Mouse (Mus musculus): Measurements from ENCODE around the gene Fam50b. TPM values are rescaled to one million over a fixed set of nuclear protein-coding genes. Genes with fewer than 3 reads are reported as not detected.
A peak's percentile ranks its signal among the peaks of the same experiment; 100 is the strongest.

Gene Fam50b
- polyA plus RNA-seq (2014; fragmentation: Nextera tagmentation; extraction: Ambion mirVana): 0.28 TPM in 1 of 2 replicates, not detected in the other

DNA sequence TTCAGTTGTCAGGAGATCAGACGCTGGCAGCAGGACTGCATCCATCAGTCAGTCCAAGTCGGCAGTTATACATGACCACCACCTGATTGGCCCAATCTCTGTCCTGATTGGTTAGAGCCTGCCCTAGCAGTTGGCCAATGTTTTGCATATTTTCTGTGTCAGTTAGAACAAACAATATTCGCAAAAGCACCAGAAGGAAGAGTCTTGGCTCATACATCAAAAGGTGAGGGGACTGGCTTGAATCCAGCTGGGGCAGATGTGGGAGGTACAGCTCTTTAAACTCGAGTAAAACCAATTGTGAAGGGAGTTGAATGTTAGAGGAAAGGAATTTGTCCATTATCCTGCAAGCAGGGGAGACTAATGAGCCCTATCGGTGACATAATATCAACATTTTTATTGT lies at the start of gene Fam50b:
Fam50b (plus strand) TSS at position 165 of the 400 bp plus-strand sequence.
- DNase-seq (ENCODE audit: low spot score): peak; percentile 83
- Histone ChIP-seq H3K4me3 (ENCODE audit: low read depth, low read length) (no peak within 1 kb of the TSS), H3K4me1 (ENCODE audit: control insufficient read depth, insufficient read depth, low read length) (peaks cover 7% of the 10 kb centered on the region; the same call in 1 of the 2 replicates), H3K36me3 (ENCODE audit: control insufficient read depth, insufficient read depth, low read length) (no peaks in the 10 kb centered on the region), H3K9ac (ENCODE audit: low read depth, low read length) (no peak within 1 kb of the TSS), H3K27ac (replicated peaks; ENCODE audit: low read depth, low read length) (no peak within 1 kb of the TSS), H3K9me3 (ENCODE audit: control insufficient read depth, low read length) (no peaks in the 10 kb centered on the region), H3K27me3 (replicated peaks; ENCODE audit: control insufficient read depth, insufficient read depth, low read length) (no peaks in the 10 kb centered on the region), H3K4me2 (ENCODE audit: low read depth, low read length) (no peak within 1 kb of the TSS)
- 12% methylated on average over 5 of the region's 5 CpGs for WGBS
- peak; percentile 80 for ATAC-seq (ENCODE audit: low read depth)

DNA sequence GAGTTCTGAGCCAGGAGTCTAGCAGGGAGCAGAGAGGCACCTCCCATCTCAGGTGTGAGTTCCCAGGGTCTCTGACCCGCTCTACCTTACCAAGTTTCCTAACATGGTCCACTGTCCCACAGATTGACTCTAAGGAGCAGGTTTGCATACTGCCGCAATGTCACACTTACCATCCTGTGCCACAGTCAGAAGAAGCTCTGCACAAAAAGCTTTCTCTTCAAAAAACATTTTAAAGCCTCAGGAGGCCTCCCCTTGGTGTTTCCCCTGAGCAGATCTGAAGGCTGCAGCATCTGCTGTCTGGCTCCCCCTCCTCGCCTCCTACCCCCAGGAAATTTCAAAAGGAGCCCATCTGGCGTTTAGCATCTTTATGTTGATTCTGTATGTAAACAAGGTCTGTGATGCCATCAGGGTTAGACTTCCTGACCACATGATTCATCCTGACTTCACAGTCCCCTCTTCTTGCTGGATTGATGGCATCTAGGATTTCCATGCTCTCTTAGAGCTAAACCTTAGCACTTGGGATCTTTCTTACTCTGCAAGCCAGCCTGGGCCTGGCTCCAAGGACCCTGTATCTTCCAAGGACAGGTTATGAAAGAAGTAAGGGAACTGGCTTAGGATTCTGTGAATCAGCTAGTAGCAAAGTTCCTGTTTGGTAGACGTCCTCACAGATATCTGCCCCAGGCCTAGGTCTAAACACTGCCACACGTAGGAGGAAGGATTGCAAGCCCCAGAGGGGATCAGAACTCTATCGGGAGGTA lies 49.5 kb upstream of the Fam50b start:
- Histone ChIP-seq H3K27me3 (replicated peaks; ENCODE audit: control insufficient read depth, insufficient read depth, low read length) (no peaks in the 10 kb centered on the region), H3K9me3 (ENCODE audit: control insufficient read depth, low read length) (0 out of 2 replicates have a peak, but pooled peaks cover 2% of the 10 kb centered on the region), H3K4me2 (ENCODE audit: low read depth, low read length) (no peak overlapping the region), H3K4me3 (ENCODE audit: low read depth, low read length) (no peak overlapping the region), H3K36me3 (ENCODE audit: control insufficient read depth, insufficient read depth, low read length) (no peaks in the 10 kb centered on the region), H3K9ac (ENCODE audit: low read depth, low read length) (no peak overlapping the region), H3K27ac (replicated peaks; ENCODE audit: low read depth, low read length) (no peak overlapping the region), H3K4me1 (ENCODE audit: control insufficient read depth, insufficient read depth, low read length) (no peaks in the 10 kb centered on the region)
- WGBS: 69% methylated on average over 7 of the region's 7 CpGs
- ATAC-seq (ENCODE audit: low read depth) (no peak), DNase-seq (ENCODE audit: low spot score) (no peak)

DNA sequence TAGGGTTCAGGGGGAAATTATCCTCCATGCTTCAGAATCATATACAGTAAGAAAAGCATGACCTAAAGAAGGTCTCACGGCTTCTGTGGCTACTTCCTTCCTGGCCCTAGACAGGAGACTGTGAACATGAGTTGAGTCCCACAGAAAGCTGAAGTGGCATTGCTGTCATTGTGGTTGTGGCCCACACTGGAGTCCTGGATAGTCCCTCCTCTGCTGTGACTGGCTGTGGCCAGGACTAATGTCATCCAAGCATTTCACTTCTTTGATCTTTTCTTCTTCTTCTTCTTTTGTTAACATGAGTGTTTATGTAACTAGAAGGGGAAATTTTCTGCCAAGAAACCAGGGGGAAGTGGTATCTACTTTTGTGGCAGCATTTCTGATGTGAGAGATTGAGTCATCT lies 43.6 kb upstream of the Fam50b start:
- WGBS: 95% methylated on average over 1 of the region's 1 CpGs
- no peak for ATAC-seq (ENCODE audit: low read depth)

DNA sequence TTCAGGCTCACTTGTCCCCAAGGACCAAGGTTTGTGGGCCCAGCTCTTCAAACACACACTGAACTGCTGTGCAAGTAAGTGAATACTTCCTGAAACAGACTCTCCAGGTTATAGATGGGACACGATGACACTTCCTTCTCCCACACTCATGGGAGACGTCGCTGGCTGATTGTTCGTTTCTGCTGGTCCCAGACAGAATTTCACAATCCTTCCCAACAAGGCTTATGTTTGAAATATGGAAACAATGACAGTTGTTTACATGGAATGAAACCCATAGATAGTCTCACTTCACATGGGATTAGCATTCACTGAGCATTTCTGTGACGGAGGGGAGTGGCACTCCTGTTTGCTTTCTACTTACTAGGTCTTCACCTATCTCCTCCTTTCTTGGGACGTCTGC lies 41.5 kb upstream of the Fam50b start:
- Histone ChIP-seq H3K27me3 (replicated peaks; ENCODE audit: control insufficient read depth, insufficient read depth, low read length) (no peaks in the 10 kb centered on the region), H3K36me3 (ENCODE audit: control insufficient read depth, insufficient read depth, low read length) (no peaks in the 10 kb centered on the region), H3K4me3 (ENCODE audit: low read depth, low read length) (no peak overlapping the region), H3K4me2 (ENCODE audit: low read depth, low read length) (no peak overlapping the region), H3K9me3 (ENCODE audit: control insufficient read depth, low read length) (0 out of 2 replicates have a peak, but pooled peaks cover 3% of the 10 kb centered on the region), H3K9ac (ENCODE audit: low read depth, low read length) (no peak overlapping the region), H3K4me1 (ENCODE audit: control insufficient read depth, insufficient read depth, low read length) (peaks cover 4% of the 10 kb centered on the region; the same call in 1 of the 2 replicates), H3K27ac (replicated peaks; ENCODE audit: low read depth, low read length) (no peak overlapping the region)
- DNase-seq (ENCODE audit: low spot score): no peak
- 79% methylated on average over 6 of the region's 6 CpGs for WGBS
- no peak for ATAC-seq (ENCODE audit: low read depth)

More for the DNA sequence above, 43.6 kb upstream of the Fam50b start:
- H3K4me2 ChIP-seq (ENCODE audit: low read depth, low read length): no peak overlapping the region
- no peak overlapping the region for H3K27ac ChIP-seq (replicated peaks; ENCODE audit: low read depth, low read length)
- H3K36me3 ChIP-seq (ENCODE audit: control insufficient read depth, insufficient read depth, low read length): no peaks in the 10 kb centered on the region
- H3K9ac ChIP-seq (ENCODE audit: low read depth, low read length): no peak overlapping the region
- no peaks in the 10 kb centered on the region for H3K27me3 ChIP-seq (replicated peaks; ENCODE audit: control insufficient read depth, insufficient read depth, low read length)
- no peaks in the 10 kb centered on the region for H3K4me1 ChIP-seq (ENCODE audit: control insufficient read depth, insufficient read depth, low read length)
- DNase-seq (ENCODE audit: low spot score): no peak
- H3K9me3 ChIP-seq (ENCODE audit: control insufficient read depth, low read length): 0 out of 2 replicates have a peak, but pooled peaks cover 3% of the 10 kb centered on the region
- no peak overlapping the region for H3K4me3 ChIP-seq (ENCODE audit: low read depth, low read length)

DNA sequence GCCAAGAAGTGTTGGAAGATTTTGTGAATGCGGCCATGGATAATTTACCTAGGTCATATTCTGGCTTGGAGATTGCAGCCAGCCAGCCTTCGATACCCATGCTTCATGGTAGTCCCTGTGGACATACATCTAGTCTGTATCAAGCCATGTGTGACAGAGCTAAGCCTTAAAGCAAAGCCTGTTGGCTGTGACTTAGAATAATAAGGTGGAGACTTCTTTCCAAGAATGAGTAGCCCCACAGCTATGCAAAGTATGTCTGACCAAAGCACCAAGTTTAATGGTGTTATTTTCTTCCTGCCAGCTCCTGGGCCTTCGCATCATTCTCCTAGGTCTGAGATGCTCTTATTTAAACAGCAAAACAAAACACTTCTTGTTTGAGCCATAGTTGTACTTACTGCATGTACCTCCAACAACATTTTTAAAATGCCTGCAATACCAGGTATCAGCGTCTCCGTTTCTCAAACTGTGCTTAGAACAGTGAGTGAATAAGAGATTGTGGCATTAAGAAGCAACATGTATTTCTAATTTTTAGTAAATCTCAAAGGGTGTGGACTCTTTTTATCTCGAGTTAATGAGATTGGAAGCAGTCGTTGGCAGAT lies 37.8 kb upstream of the Fam50b start:
- DNase-seq (ENCODE audit: low spot score) (peak; percentile 30), ATAC-seq (ENCODE audit: low read depth) (no peak)
- WGBS: 73% methylated on average over 7 of the region's 7 CpGs
- H3K27me3 ChIP-seq (replicated peaks; ENCODE audit: control insufficient read depth, insufficient read depth, low read length): no peaks in the 10 kb centered on the region
- H3K36me3 ChIP-seq (ENCODE audit: control insufficient read depth, insufficient read depth, low read length): no peaks in the 10 kb centered on the region
- H3K27ac ChIP-seq (replicated peaks; ENCODE audit: low read depth, low read length): no peak overlapping the region
- no peaks in the 10 kb centered on the region for H3K9me3 ChIP-seq (ENCODE audit: control insufficient read depth, low read length)
- H3K4me1 ChIP-seq (ENCODE audit: control insufficient read depth, insufficient read depth, low read length): peaks cover 4% of the 10 kb centered on the region; the same call in 1 of the 2 replicates
- no peak overlapping the region for H3K4me2 ChIP-seq (ENCODE audit: low read depth, low read length)
- H3K4me3 ChIP-seq (ENCODE audit: low read depth, low read length): no peak overlapping the region
- no peak overlapping the region for H3K9ac ChIP-seq (ENCODE audit: low read depth, low read length)

DNA sequence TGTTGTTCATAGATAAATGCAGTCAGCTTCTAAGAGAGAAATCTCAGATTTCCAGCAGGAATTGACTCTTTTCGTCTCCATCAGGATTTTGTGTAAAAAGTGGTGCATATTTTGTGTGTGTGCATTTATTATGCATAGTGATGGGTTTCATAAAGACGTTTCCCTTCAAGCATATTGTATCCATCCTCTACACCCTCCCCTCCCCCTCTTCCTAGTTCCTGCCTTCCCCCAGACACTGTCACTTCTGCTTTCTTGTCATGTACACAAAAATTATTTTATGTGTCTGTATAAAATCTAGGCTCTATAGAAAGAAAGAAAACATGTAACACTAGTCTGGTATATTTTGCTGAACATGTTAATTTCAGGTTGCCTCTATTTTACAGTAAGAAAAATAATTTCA lies 34.6 kb upstream of the Fam50b start:
- H3K4me3 ChIP-seq (ENCODE audit: low read depth, low read length): no peak overlapping the region
- no peak overlapping the region for H3K27ac ChIP-seq (replicated peaks; ENCODE audit: low read depth, low read length)
- H3K36me3 ChIP-seq (ENCODE audit: control insufficient read depth, insufficient read depth, low read length): no peaks in the 10 kb centered on the region
- 39% methylated on average over 2 of the region's 2 CpGs for WGBS
- no peaks in the 10 kb centered on the region for H3K9me3 ChIP-seq (ENCODE audit: control insufficient read depth, low read length)
- DNase-seq (ENCODE audit: low spot score): no peak
- peaks cover 4% of the 10 kb centered on the region; the same call in 1 of the 2 replicates for H3K4me1 ChIP-seq (ENCODE audit: control insufficient read depth, insufficient read depth, low read length)
- no peak overlapping the region for H3K9ac ChIP-seq (ENCODE audit: low read depth, low read length)
- H3K27me3 ChIP-seq (replicated peaks; ENCODE audit: control insufficient read depth, insufficient read depth, low read length): no peaks in the 10 kb centered on the region
- ATAC-seq (ENCODE audit: low read depth): no peak
- H3K4me2 ChIP-seq (ENCODE audit: low read depth, low read length): no peak overlapping the region

DNA sequence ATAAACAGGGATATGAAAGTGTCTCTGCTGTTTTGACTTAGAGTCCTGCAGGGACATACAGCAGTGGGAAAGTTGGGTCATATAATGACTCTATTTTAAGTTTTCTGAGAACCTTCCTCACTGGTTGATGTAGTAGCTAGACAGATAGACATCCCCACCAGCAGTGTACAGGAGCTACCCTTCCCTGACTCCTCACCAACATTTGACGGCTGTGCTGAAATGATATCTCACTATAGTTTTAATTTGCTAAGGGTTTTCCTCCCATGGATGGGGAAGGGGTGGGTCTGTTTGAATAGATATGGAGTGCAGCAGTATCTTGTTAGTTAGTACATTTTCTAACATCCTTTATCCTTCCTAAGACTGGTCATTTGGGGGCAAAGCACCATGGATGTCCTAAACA lies 34.0 kb upstream of the Fam50b start:
- no peak for DNase-seq (ENCODE audit: low spot score)
- whole genome bisulfite sequencing: 90% methylated on average over 1 of the region's 1 CpGs
- no peak overlapping the region for H3K9ac ChIP-seq (ENCODE audit: low read depth, low read length)
- H3K4me3 ChIP-seq (ENCODE audit: low read depth, low read length): no peak overlapping the region
- peaks cover 4% of the 10 kb centered on the region; the same call in 1 of the 2 replicates for H3K4me1 ChIP-seq (ENCODE audit: control insufficient read depth, insufficient read depth, low read length)
- no peak overlapping the region for H3K4me2 ChIP-seq (ENCODE audit: low read depth, low read length)
- no peak for ATAC-seq (ENCODE audit: low read depth)
- no peaks in the 10 kb centered on the region for H3K27me3 ChIP-seq (replicated peaks; ENCODE audit: control insufficient read depth, insufficient read depth, low read length)
- no peaks in the 10 kb centered on the region for H3K9me3 ChIP-seq (ENCODE audit: control insufficient read depth, low read length)
- H3K27ac ChIP-seq (replicated peaks; ENCODE audit: low read depth, low read length): no peak overlapping the region
- no peaks in the 10 kb centered on the region for H3K36me3 ChIP-seq (ENCODE audit: control insufficient read depth, insufficient read depth, low read length)

DNA sequence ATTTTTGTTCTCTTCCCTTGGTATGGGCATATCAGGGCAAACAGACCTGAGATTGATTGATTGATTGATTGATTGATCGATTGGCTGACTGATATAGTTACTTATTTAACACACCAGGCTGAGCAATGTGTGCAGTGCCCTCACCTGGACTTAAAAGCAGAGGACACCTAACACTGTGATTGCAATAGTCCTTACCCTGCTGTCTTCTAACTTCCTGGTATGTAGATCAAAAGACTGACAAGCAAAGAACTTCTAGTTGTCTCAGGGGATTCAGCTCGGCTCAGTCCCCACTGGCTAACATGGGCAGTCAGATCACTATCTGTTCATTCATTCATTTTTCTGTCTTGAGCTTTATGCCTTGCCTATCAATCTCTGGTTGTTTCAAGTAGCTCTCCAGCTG lies 31.3 kb upstream of the Fam50b start:
- Histone ChIP-seq H3K9ac (ENCODE audit: low read depth, low read length) (no peak overlapping the region), H3K4me1 (ENCODE audit: control insufficient read depth, insufficient read depth, low read length) (no peaks in the 10 kb centered on the region), H3K27me3 (replicated peaks; ENCODE audit: control insufficient read depth, insufficient read depth, low read length) (no peaks in the 10 kb centered on the region), H3K36me3 (ENCODE audit: control insufficient read depth, insufficient read depth, low read length) (no peaks in the 10 kb centered on the region), H3K9me3 (ENCODE audit: control insufficient read depth, low read length) (no peaks in the 10 kb centered on the region), H3K4me3 (ENCODE audit: low read depth, low read length) (no peak overlapping the region), H3K4me2 (ENCODE audit: low read depth, low read length) (no peak overlapping the region), H3K27ac (replicated peaks; ENCODE audit: low read depth, low read length) (no peak overlapping the region)
- ATAC-seq (ENCODE audit: low read depth) (no peak), DNase-seq (ENCODE audit: low spot score) (no peak)
- 52% methylated on average over 2 of the region's 2 CpGs for WGBS

Data from embryonic facial prominence, embryonic 14.5 days (tissue).